Mouse (Mus musculus) limb, embryonic 15.5 days (tissue): ENCODE measurements around the gene H2afy2. TPM values are rescaled to one million over a fixed set of nuclear protein-coding genes. Genes with fewer than 3 reads are reported as not detected.

Experiments used
- ATAC-seq: fragments of 200-750 bp; cut with Nextera tagmentation; 2 replicates; pipeline ENCODE4 v1.8.0; 2017; ENCODE audit warnings: low read depth, moderate TSS enrichment; ENCODE audit not compliant: insufficient number of reproducible peaks, low FRiP score, low TSS enrichment
- H3K27ac ChIP-seq: fragments of 300-500 bp; sonication (generic); 2 replicates; pipeline ENCODE4 v1.5.1; 2015; ENCODE audit warnings: moderate library complexity, mild to moderate bottlenecking, inconsistent platforms
- H3K27me3 ChIP-seq: fragments of 300-500 bp; sonication (generic); 2 replicates; pipeline ENCODE4 v1.6.1; 2015; ENCODE audit warnings: inconsistent platforms
- H3K36me3 ChIP-seq: fragments of 300-500 bp; sonication (generic); 2 replicates; pipeline ENCODE4 v1.6.1; 2015; ENCODE audit warnings: inconsistent platforms
- H3K4me1 ChIP-seq: fragments of 300-500 bp; sonication (generic); 2 replicates; pipeline ENCODE4 v1.6.1; 2015; ENCODE audit warnings: inconsistent platforms
- H3K4me2 ChIP-seq: fragments of 300-500 bp; sonication (generic); 2 replicates; pipeline ENCODE4 v1.6.1; 2015; ENCODE audit warnings: mild to moderate bottlenecking, inconsistent platforms
- H3K4me3 ChIP-seq: fragments of 300-500 bp; sonication (generic); 2 replicates; pipeline ENCODE4 v1.5.1; 2015; ENCODE audit warnings: mild to moderate bottlenecking, inconsistent platforms
- H3K9ac ChIP-seq: fragments of 300-500 bp; sonication (generic); 2 replicates; pipeline ENCODE4 v1.6.1; 2015; ENCODE audit warnings: inconsistent platforms
- H3K9me3 ChIP-seq: fragments of 300-500 bp; sonication (generic); 2 replicates; pipeline ENCODE4 v1.6.1; 2016; ENCODE audit warnings: inconsistent platforms
- WGBS: fragments of 180-500 bp; shearing (Covaris S2); methylation state at CpG from one replicate; pipeline ENCODE4 v1.1.7; 2015; 5-methylcytosine and 5-hydroxymethylcytosine counted together
- polyA plus RNA-seq: library from polyadenylated mRNA; unstranded; fragments of >200 nt; fragmentation: Nextera tagmentation; extraction: Ambion mirVana; gene quantifications from 2 replicates; pipeline ENCODE4 v1.2.1, GENCODE M21; 2015

Gene H2afy2
- polyA plus RNA-seq, 1 experiment from 2014 or later: 144 TPM

GRCm38 (mm10) chr10:61822968-61823730, 39.2 kb upstream of the H2afy2 start:
- no peak for ATAC-seq
- Histone ChIP-seq H3K27me3 (no peaks in the 10 kb centered on the region), H3K9me3 (no peaks in the 10 kb centered on the region), H3K4me2 (no peak overlapping the region), H3K4me3 (no peak overlapping the region), H3K9ac (no peak overlapping the region), H3K4me1 (peaks cover 37% of the 10 kb centered on the region), H3K36me3 (no peaks in the 10 kb centered on the region), H3K27ac (no peak overlapping the region)
- 29% methylated on average over 7 of the region's 7 CpGs for WGBS

GRCm38 (mm10) chr10:61820050-61820449, 36.1 kb upstream of the H2afy2 start:
- Histone ChIP-seq H3K4me3 (no peak overlapping the region), H3K9ac (no peak overlapping the region), H3K9me3 (no peaks in the 10 kb centered on the region), H3K27me3 (no peaks in the 10 kb centered on the region), H3K27ac (no peak overlapping the region), H3K36me3 (no peaks in the 10 kb centered on the region), H3K4me1 (peaks cover 13% of the 10 kb centered on the region), H3K4me2 (no peak overlapping the region)
- no peak for ATAC-seq
- WGBS: 57% methylated on average over 9 of the region's 9 CpGs

- Histone ChIP-seq H3K9ac (no peak overlapping the region), H3K36me3 (no peaks in the 10 kb centered on the region), H3K4me3 (no peak overlapping the region), H3K9me3 (no peaks in the 10 kb centered on the region), H3K27me3 (no peaks in the 10 kb centered on the region), H3K4me1 (peaks cover 8% of the 10 kb centered on the region), H3K27ac (peak overlapping the region; percentile 67), H3K4me2 (no peak overlapping the region)
- WGBS: 13% methylated on average over 5 of the region's 5 CpGs
- ATAC-seq: peak; percentile 58; the same call in 1 of the 2 replicates
These were observed 28.0 kb upstream of the H2afy2 start for GRCm38 (mm10) chr10:61811987-61812386.

GRCm38 (mm10) chr10:61798133-61798576, 14.2 kb upstream of the H2afy2 start:
- H3K4me2 ChIP-seq: no peak overlapping the region
- WGBS: 80% methylated on average over 15 of the region's 15 CpGs

GRCm38 (mm10) chr10:61795458-61795857, 11.5 kb upstream of the H2afy2 start:
- WGBS: 33% methylated on average over 8 of the region's 8 CpGs
- H3K36me3 ChIP-seq: no peaks in the 10 kb centered on the region
- H3K4me2 ChIP-seq: no peak overlapping the region
- H3K27me3 ChIP-seq: no peaks in the 10 kb centered on the region
- no peak for ATAC-seq
- no peak overlapping the region for H3K4me3 ChIP-seq
- no peaks in the 10 kb centered on the region for H3K4me1 ChIP-seq
- H3K9ac ChIP-seq: no peak overlapping the region
- H3K9me3 ChIP-seq: no peaks in the 10 kb centered on the region
- no peak overlapping the region for H3K27ac ChIP-seq

More at GRCm38 (mm10) chr10:61798133-61798576, 14.2 kb upstream of the H2afy2 start:
- no peak overlapping the region for H3K9ac ChIP-seq
- H3K4me3 ChIP-seq: no peak overlapping the region
- H3K27ac ChIP-seq: no peak overlapping the region
- H3K9me3 ChIP-seq: no peaks in the 10 kb centered on the region
- H3K4me1 ChIP-seq: no peaks in the 10 kb centered on the region
- no peaks in the 10 kb centered on the region for H3K27me3 ChIP-seq
- no peaks in the 10 kb centered on the region for H3K36me3 ChIP-seq
- no peak for ATAC-seq

GRCm38 (mm10) chr10:61794971-61795370, 11.0 kb upstream of the H2afy2 start:
- H3K36me3 ChIP-seq: no peaks in the 10 kb centered on the region
- H3K4me1 ChIP-seq: no peaks in the 10 kb centered on the region
- WGBS: 43% methylated on average over 10 of the region's 10 CpGs
- ATAC-seq: no peak
- H3K4me3 ChIP-seq: no peak overlapping the region
- H3K27ac ChIP-seq: no peak overlapping the region
- no peak overlapping the region for H3K4me2 ChIP-seq
- no peaks in the 10 kb centered on the region for H3K27me3 ChIP-seq
- no peak overlapping the region for H3K9ac ChIP-seq
- no peaks in the 10 kb centered on the region for H3K9me3 ChIP-seq

- WGBS: 49% methylated on average over 8 of the region's 8 CpGs
- Histone ChIP-seq H3K4me1 (no peaks in the 10 kb centered on the region), H3K36me3 (no peaks in the 10 kb centered on the region), H3K4me3 (no peak overlapping the region), H3K27ac (no peak overlapping the region), H3K4me2 (no peak overlapping the region), H3K9me3 (no peaks in the 10 kb centered on the region), H3K27me3 (no peaks in the 10 kb centered on the region), H3K9ac (no peak overlapping the region)
- ATAC-seq: no peak
These were observed 9.1 kb upstream of the H2afy2 start for GRCm38 (mm10) chr10:61793015-61793414.

- Histone ChIP-seq H3K4me1 (peaks cover 8% of the 10 kb centered on the region; the same call in 1 of the 2 replicates), H3K36me3 (no peaks in the 10 kb centered on the region), H3K4me3 (no peak overlapping the region), H3K27ac (no peak overlapping the region), H3K27me3 (no peaks in the 10 kb centered on the region), H3K9me3 (no peaks in the 10 kb centered on the region), H3K9ac (no peak overlapping the region), H3K4me2 (no peak overlapping the region)
- no peak for ATAC-seq
- whole genome bisulfite sequencing: 87% methylated on average over 5 of the region's 5 CpGs
These were observed 4.6 kb upstream of the H2afy2 start for GRCm38 (mm10) chr10:61788499-61788898.

GRCm38 (mm10) chr10:61787541-61788313, 3.8 kb upstream of the H2afy2 start:
- no peak overlapping the region for H3K4me3 ChIP-seq
- H3K27me3 ChIP-seq: no peaks in the 10 kb centered on the region
- WGBS: 78% methylated on average over 10 of the region's 10 CpGs
- no peaks in the 10 kb centered on the region for H3K9me3 ChIP-seq
- no peak overlapping the region for H3K4me2 ChIP-seq
- no peak for ATAC-seq
- H3K4me1 ChIP-seq: peaks cover 9% of the 10 kb centered on the region
- no peak overlapping the region for H3K27ac ChIP-seq
- no peaks in the 10 kb centered on the region for H3K36me3 ChIP-seq
- H3K9ac ChIP-seq: no peak overlapping the region

GRCm38 (mm10) chr10:61784414-61784813, 467 bp upstream of the H2afy2 start:
- 18% methylated on average over 10 of the region's 10 CpGs for WGBS
- peak overlapping the region; percentile 83 for H3K9ac ChIP-seq
- H3K9me3 ChIP-seq: no peaks in the 10 kb centered on the region
- H3K4me2 ChIP-seq: peak overlapping the region; percentile 80
- H3K36me3 ChIP-seq: no peaks in the 10 kb centered on the region
- no peak for ATAC-seq
- no peaks in the 10 kb centered on the region for H3K27me3 ChIP-seq
- peaks cover 18% of the 10 kb centered on the region for H3K4me1 ChIP-seq
- H3K27ac ChIP-seq: peak overlapping the region; percentile 96
- H3K4me3 ChIP-seq: peak overlapping the region; percentile 75

- peak; percentile 36 for ATAC-seq
- peaks cover 18% of the 10 kb centered on the region for H3K4me1 ChIP-seq
- H3K9me3 ChIP-seq: no peaks in the 10 kb centered on the region
- H3K27ac ChIP-seq: peak overlapping the region; percentile 96
- WGBS: under 1% methylated on average over 67 of the region's 74 CpGs
- H3K4me2 ChIP-seq: peak overlapping the region; percentile 80
- peak overlapping the region; percentile 83 for H3K9ac ChIP-seq
- no peaks in the 10 kb centered on the region for H3K27me3 ChIP-seq
- peak overlapping the region; percentile 75 for H3K4me3 ChIP-seq
- H3K36me3 ChIP-seq: no peaks in the 10 kb centered on the region
These were observed 942 bp downstream of the H2afy2 start for GRCm38 (mm10) chr10:61782799-61783611.
